Mouse (Mus musculus) right cerebral cortex, postnatal 10 days (tissue): ENCODE data around the gene Krt75.
"Not testable (repeated sequence)": the region's sequence is repeated elsewhere in the genome, so short reads cannot be mapped to it uniquely, and the experiment has no call there.

Experiments
- DNase-seq, 2 experiments: peaks; one replicate each; pipeline ENCODE4 v3.0.0; 2021; ENCODE audit warnings: low spot score in 2 of 2

The Krt75 gene

GRCm38 (mm10) chr15:101517161-101517560, 56.5 kb downstream of the Krt75 start, which contains the start of gene Gm49425:
TSS of gene Gm49425 (minus strand) at chr15:101517261.
- DNase-seq = not testable (repeated sequence)
